Mouse (Mus musculus): ENCODE data around the gene Eef1a2. TPM values are rescaled to one million over a fixed set of nuclear protein-coding genes. Genes with fewer than 3 reads are reported as not detected.

The Eef1a2 gene
- polyA plus RNA-seq, 1 experiment from 2014 or later, result 13.2 TPM

DNA sequence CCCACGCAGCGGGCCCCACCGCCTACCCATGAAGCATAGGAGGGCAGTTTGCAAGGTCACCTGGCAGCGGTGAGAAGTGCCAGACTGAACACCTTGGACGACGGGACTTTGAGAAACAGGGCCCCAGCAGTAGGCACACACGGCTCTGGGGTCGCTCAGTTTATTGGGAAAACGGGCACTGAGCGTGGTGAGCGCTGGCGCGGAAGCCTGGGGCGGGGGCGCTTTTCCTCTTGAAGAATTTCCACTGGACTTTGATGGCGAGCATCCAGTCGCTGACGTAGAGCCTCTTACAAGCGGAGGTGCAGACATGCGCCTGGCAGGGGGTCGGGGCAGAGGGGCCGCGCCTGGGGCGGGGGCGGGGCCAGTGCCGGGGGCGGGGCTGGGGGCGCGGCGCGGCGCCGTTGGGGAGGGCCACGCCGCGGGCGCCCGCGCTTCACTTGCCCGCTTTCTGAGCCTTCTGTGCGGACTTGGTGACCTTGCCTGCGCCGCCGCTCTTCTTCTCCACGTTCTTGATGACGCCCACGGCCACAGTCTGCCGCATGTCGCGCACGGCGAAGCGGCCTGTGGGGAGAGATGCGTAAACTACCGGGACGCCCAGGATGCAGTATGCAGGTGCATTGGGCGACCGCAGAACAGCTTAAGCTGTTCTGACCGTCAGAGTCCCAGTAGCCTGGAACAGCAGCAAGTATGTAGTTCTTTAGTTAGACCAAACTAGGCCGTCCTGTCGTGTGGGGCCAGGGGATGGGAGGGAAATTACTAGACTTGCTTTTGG lies 9.1 kb downstream of the Eef1a2 start:
- Histone ChIP-seq H3K27me3 (peaks cover 55% of the 10 kb centered on the region), H3K4me1 (replicated peaks) (peaks cover 18% of the 10 kb centered on the region), H3K9ac (no peak overlapping the region), H3K4me3 (peak overlapping the region; percentile 46), H3K27ac (no peak overlapping the region), H3K4me2 (peak overlapping the region; percentile 75), H3K9me3 (replicated peaks) (no peaks in the 10 kb centered on the region), H3K36me3 (peaks cover 20% of the 10 kb centered on the region; the same call in 1 of the 2 replicates)
- WGBS, result 7% methylated on average over 61 of the region's 61 CpGs
- ATAC-seq (replicated peaks; ENCODE audit: insufficient number of reproducible peaks, insufficient read depth, low FRiP score, low read depth), result peak; percentile 50

DNA sequence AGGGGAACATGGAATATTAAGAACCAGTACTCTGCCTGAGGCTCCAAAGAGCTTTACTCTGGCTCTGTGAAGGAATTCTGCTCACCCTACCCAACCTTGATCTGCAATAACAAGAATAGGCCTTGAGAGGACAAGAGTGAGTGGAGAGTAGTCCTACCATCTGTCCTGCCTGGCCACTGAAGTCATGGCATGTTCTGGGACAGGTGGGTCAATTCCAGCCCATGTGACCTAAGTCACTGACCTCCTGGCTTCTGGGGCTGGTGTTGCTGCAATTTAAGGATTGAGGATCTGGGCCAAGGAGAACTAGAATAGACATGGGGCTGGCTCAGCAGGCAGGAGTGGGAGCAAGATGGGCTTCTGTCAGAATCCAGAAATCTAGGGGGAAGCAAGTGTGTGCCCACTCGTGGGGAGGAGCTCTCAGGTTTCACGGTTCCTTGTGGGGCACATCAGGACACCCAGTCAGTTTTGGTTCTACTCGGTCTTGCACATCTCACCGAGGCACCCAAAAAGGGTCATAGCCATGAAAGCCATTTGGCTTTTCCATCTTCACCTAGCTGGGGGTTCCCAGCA lies 9.8 kb downstream of the Eef1a2 start:
- Histone ChIP-seq H3K27ac (no peak overlapping the region), H3K9ac (no peak overlapping the region), H3K4me2 (peak overlapping the region; percentile 75), H3K4me3 (peak overlapping the region; percentile 46; the same call in 1 of the 2 replicates), H3K27me3 (peaks cover 51% of the 10 kb centered on the region), H3K4me1 (replicated peaks) (peaks cover 18% of the 10 kb centered on the region), H3K9me3 (replicated peaks) (no peaks in the 10 kb centered on the region), H3K36me3 (peaks cover 16% of the 10 kb centered on the region; the same call in 1 of the 2 replicates)
- ATAC-seq (replicated peaks; ENCODE audit: insufficient number of reproducible peaks, insufficient read depth, low FRiP score, low read depth), result no peak
- 53% methylated on average over 4 of the region's 4 CpGs for WGBS

DNA sequence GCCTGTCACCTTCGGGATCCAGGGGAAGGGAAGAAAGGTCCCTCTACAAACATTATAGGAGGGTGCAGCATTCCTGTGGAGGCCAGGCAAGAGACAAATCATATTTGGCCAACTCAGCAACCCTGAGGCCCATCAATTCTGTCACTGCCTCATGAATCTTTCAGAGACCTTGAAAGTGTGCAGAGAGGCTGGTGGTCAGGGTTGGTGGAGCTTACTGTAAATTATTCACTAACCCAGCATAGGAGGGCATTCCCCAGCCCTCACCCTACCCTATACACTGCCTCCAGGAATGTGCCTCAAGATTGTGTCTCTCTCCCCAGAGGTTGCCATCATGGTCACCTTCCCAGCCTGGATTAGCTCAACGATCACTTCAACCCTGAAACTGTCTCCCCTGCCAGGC lies 12.1 kb downstream of the Eef1a2 start:
- Histone ChIP-seq H3K4me2 (no peak overlapping the region), H3K4me3 (no peak overlapping the region), H3K36me3 (peaks cover 1% of the 10 kb centered on the region; the same call in 1 of the 2 replicates), H3K9me3 (replicated peaks) (no peaks in the 10 kb centered on the region), H3K9ac (no peak overlapping the region), H3K27me3 (peaks cover 66% of the 10 kb centered on the region), H3K27ac (no peak overlapping the region), H3K4me1 (replicated peaks) (peaks cover 17% of the 10 kb centered on the region)
- 79% methylated on average over 2 of the region's 2 CpGs for WGBS
- ATAC-seq (replicated peaks; ENCODE audit: insufficient number of reproducible peaks, insufficient read depth, low FRiP score, low read depth), result no peak

DNA sequence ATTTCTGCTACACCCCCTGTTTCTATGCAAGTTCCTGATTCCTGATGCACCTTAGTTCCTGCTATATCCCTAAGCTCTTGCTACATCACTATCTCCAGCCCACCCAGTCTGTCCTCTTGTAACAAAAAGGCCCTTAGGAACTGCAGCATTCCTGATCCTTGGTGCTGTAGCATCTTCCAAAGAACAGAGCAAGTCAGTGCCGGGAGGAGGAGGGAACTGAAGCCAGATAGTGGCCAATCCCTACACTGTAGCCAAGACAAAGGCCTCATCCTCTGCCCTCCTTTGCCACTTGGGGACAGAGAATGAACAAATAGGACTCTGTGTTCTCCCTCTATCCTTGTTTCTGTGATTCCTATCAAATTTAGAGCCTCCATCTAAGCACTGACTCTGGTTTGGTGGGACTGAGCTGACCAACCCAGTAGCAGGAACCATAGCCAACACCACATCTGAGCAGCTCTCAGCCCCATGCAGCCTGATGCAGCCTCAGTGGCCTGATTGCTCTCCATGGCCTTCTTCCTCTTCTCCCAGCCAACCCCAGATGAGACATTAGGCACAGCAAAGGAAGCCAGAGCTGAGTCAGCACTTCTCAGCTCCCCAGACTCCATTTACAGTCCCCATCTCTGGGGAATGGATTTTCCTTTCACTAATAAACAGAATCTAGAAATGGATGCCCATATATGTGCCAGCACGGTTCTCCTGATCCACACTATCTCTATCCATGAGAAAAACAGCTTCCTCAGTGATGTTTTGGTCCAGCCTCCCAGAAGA lies 13.1 kb downstream of the Eef1a2 start:
- H3K9me3 ChIP-seq (replicated peaks), result no peaks in the 10 kb centered on the region
- no peak overlapping the region for H3K4me2 ChIP-seq
- H3K27ac ChIP-seq, result no peak overlapping the region
- H3K36me3 ChIP-seq, result no peaks in the 10 kb centered on the region
- peaks cover 15% of the 10 kb centered on the region for H3K4me1 ChIP-seq (replicated peaks)
- no peak overlapping the region for H3K9ac ChIP-seq
- ATAC-seq (replicated peaks; ENCODE audit: insufficient number of reproducible peaks, insufficient read depth, low FRiP score, low read depth), result no peak
- H3K27me3 ChIP-seq, result peaks cover 64% of the 10 kb centered on the region
- H3K4me3 ChIP-seq, result no peak overlapping the region
- 51% methylated on average over 2 of the region's 2 CpGs for WGBS

DNA sequence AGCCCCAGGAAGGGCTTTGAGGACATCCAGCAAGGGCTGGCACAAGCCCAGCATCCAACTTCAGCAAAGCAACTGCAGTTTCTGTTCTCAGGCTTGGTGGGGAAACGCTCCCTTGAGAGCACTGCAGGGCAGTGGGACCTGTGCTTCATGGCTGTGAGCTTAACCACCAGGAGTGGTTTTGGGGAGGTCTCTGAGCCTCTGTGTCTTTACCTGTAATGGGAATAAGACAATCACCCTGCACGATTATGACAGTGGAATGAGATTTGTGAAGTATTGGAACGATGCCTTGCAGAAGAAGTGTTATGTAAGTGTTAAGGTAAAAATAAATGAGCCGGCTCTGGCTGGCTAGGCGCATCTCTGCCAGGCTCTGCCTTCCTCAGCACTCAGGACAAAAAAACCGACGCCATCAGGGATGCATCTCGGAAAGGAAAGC lies 14.1 kb downstream of the Eef1a2 start:
- no peak overlapping the region for H3K9ac ChIP-seq
- ATAC-seq (replicated peaks; ENCODE audit: insufficient number of reproducible peaks, insufficient read depth, low FRiP score, low read depth), result no peak
- WGBS, result 55% methylated on average over 8 of the region's 8 CpGs
- no peaks in the 10 kb centered on the region for H3K36me3 ChIP-seq
- no peak overlapping the region for H3K4me3 ChIP-seq
- H3K4me2 ChIP-seq, result no peak overlapping the region
- peaks cover 6% of the 10 kb centered on the region for H3K4me1 ChIP-seq (replicated peaks)
- H3K27me3 ChIP-seq, result peaks cover 66% of the 10 kb centered on the region
- no peak overlapping the region for H3K27ac ChIP-seq
- H3K9me3 ChIP-seq (replicated peaks), result no peaks in the 10 kb centered on the region

DNA sequence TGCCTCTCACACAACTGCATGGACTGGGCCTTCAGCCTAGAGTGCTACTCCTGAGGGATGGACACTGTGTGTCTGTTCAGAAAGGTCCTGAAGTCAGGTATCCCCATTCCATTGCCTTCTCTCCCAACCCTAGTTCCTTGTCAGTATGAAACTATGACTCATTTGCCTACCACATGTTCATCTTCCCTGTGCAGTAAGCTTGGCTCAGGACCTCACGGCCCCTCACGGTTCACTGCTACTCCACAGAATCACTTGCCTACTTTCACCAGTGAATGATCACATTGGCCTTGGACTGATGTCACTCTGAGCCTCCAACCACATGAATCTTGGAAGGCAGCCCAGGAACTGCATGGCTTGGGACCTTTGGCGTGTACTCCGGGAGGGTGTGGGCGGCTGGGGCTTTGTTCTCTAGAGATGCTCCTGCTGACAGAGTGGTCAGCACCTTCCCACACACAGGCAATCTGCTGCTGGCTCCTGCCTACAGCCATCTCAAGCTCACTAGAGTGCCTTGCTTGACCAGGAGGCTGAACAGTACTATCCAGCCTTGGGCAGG lies 17.1 kb downstream of the Eef1a2 start:
- Histone ChIP-seq H3K9me3 (replicated peaks) (no peaks in the 10 kb centered on the region), H3K9ac (no peak overlapping the region), H3K4me1 (replicated peaks) (peaks cover 5% of the 10 kb centered on the region), H3K36me3 (no peaks in the 10 kb centered on the region), H3K4me2 (no peak overlapping the region), H3K27me3 (peaks cover 78% of the 10 kb centered on the region), H3K4me3 (no peak overlapping the region), H3K27ac (no peak overlapping the region)
- WGBS, result 73% methylated on average over 5 of the region's 5 CpGs
- no peak for ATAC-seq (replicated peaks; ENCODE audit: insufficient number of reproducible peaks, insufficient read depth, low FRiP score, low read depth)

DNA sequence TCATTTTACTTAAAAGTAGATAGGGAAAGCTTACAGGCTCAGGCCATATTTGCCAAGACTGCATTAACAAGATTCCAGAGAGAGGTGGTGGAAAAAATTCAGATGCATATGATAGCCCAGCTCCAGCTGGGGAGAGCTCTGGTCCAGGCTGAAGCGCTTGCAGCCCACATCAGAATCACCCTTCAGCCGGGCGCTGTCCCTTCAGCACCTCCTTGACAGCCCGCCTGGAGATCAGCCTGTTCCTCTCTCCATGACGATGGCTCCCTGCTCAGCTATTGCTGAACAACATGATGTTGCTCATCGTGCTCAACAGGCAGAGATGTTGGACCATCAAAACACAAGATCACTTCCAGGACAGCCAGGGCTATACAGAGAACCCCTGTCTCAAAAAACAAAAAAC lies 19.9 kb downstream of the Eef1a2 start:
- under 1% methylated on average over 6 of the region's 6 CpGs for WGBS
- no peak overlapping the region for H3K9ac ChIP-seq
- H3K27ac ChIP-seq, result no peak overlapping the region
- ATAC-seq (replicated peaks; ENCODE audit: insufficient number of reproducible peaks, insufficient read depth, low FRiP score, low read depth), result no peak
- H3K4me1 ChIP-seq (replicated peaks), result peaks cover 11% of the 10 kb centered on the region
- no peak overlapping the region for H3K4me3 ChIP-seq
- peaks cover 95% of the 10 kb centered on the region for H3K27me3 ChIP-seq
- no peaks in the 10 kb centered on the region for H3K36me3 ChIP-seq
- no peaks in the 10 kb centered on the region for H3K9me3 ChIP-seq (replicated peaks)
- H3K4me2 ChIP-seq, result no peak overlapping the region

DNA sequence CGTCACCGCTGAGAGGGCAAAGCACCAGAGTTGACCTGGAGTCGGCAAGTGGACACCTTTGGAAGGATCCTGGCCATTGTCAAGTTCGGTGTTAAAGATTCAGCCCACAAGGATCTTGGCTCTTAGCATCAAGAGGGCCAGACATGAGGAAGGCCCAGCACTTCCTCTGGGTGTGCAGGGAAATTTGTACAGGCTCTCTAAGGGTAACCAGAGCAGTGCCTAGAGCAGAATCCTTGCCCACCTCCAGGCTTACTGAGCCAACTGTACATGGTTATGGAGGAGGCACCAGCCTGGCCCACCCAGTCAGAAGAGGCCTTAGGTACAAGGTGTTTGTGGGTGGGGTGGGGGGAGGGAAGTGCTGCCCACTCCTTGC lies 21.4 kb downstream of the Eef1a2 start:
- Histone ChIP-seq H3K36me3 (no peaks in the 10 kb centered on the region), H3K27ac (no peak overlapping the region), H3K4me1 (replicated peaks) (peaks cover 11% of the 10 kb centered on the region), H3K9me3 (replicated peaks) (no peaks in the 10 kb centered on the region), H3K4me2 (no peak overlapping the region), H3K4me3 (peak overlapping the region; percentile 45; the same call in 1 of the 2 replicates), H3K27me3 (peaks cover 96% of the 10 kb centered on the region), H3K9ac (no peak overlapping the region)
- no peak for ATAC-seq (replicated peaks; ENCODE audit: insufficient number of reproducible peaks, insufficient read depth, low FRiP score, low read depth)
- 12% methylated on average over 4 of the region's 4 CpGs for WGBS

DNA sequence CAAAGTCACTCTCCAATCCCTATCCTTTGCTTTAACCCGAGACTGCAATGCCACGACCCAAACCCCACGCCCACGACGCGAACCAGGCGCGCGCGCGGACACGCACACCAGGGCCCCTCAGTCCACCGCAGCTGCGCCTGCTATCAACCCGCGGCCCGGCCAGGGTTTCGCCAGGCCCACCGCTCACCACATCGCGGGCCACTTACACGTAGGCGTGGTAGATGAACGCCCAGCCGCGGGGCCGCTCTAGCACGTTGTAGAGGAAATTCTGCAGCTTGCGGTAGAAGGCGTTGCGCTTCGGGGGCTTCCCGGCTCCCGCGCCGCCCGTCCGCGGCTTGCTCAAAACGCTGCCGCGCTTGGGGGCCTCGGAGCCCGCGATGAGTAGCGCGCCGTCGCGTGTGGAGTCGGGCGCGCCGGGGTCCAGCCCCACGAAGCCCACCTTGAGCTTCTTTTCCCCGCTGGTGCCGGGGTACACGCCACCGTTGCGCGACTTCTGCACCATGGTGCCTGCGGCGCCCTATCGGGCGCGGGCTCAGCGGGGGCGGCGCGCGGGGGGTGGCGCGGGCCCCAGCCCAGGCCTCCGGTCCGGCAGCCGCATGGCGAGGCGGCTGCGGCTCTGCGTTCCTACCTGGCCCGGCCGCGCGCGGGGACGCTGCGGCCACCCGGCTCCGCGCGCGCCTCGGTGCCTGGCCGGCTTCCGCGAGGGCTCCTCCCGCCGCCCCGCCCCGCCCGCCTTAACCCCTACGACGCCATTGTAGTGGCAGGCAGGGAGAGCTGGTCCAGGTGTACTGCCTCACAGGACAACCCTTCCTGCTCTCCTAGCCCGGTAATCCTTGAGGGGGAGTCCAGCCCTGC lies 22.0 kb downstream of the Eef1a2 start, which contains the start of gene Kcnq2:
TSS of gene Kcnq2 (minus strand) at position 710 of the 855 bp plus-strand sequence.
- ATAC-seq (replicated peaks; ENCODE audit: insufficient number of reproducible peaks, insufficient read depth, low FRiP score, low read depth), result no peak; the same call in 1 of the 2 replicates
- H3K27me3 ChIP-seq, result peaks cover 95% of the 10 kb centered on the region
- H3K36me3 ChIP-seq, result no peaks in the 10 kb centered on the region
- H3K9ac ChIP-seq, result no peak within 1 kb of the TSS
- peaks cover 11% of the 10 kb centered on the region for H3K4me1 ChIP-seq (replicated peaks)
- WGBS, result under 1% methylated on average over 100 of the region's 104 CpGs
- no peaks in the 10 kb centered on the region for H3K9me3 ChIP-seq (replicated peaks)
- H3K27ac ChIP-seq, result no peak within 1 kb of the TSS
- H3K4me3 ChIP-seq, result peak within 1 kb of the TSS; percentile 45
- H3K4me2 ChIP-seq, result peak within 1 kb of the TSS; percentile 68

DNA sequence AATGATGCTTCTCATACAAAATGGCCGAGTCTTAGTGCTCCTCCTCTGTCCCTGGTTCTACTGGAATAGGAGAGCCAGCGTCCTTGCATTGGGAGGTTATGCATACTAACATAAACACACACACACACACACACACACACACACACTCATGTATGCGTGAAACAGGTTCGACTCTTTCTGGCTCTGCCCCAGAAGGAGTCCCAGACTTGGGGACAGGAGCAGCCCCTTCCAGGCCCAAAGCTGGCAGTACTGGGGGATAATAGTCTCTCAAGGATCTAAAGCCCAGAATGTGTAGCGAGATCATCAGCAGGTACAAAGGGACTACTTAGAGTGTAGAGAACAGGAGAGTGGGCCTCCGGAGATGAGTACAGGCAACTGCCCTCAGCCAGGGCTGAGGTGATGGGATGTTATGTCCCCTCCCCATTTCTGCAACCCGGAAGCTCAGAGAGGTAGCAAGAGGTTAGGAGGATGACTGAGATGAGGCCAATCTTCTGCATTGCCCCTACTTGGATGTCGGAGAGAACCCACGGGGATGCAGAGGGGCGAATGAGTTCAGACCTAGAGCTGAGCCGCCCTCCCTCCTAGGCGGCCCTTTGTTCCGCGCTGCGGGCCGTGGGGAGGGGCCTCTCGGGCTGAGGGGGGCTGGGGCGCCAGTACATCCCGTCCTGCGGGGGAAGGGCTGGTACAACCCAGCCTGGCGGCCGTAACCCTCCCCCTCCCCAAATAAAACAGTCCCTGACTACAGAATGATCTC lies 22.8 kb downstream of the Eef1a2 start:
- peaks cover 11% of the 10 kb centered on the region for H3K4me1 ChIP-seq (replicated peaks)
- no peak overlapping the region for H3K9ac ChIP-seq
- 11% methylated on average over 22 of the region's 22 CpGs for WGBS
- no peak overlapping the region for H3K27ac ChIP-seq
- peak overlapping the region; percentile 68 for H3K4me2 ChIP-seq
- H3K4me3 ChIP-seq, result peak overlapping the region; percentile 45
- no peaks in the 10 kb centered on the region for H3K9me3 ChIP-seq (replicated peaks)
- H3K27me3 ChIP-seq, result peaks cover 91% of the 10 kb centered on the region
- H3K36me3 ChIP-seq, result no peaks in the 10 kb centered on the region
- no peak for ATAC-seq (replicated peaks; ENCODE audit: insufficient number of reproducible peaks, insufficient read depth, low FRiP score, low read depth)
